Mouse (Mus musculus) stomach, embryonic 15.5 days (tissue): ENCODE measurements around the gene Uox. TPM values are rescaled to one million over a fixed set of nuclear protein-coding genes. Genes with fewer than 3 reads are reported as not detected.
A peak's percentile ranks its signal among the peaks of the same experiment; 100 is the strongest.

Source experiments
- ATAC-seq: fragments of 200-750 bp; cut with Nextera tagmentation; 2 replicates; pipeline ENCODE4 v1.8.0; 2017; ENCODE audit warnings: low read depth, moderate number of reproducible peaks, moderate TSS enrichment; ENCODE audit not compliant: insufficient read depth, low FRiP score
- H3K27ac ChIP-seq: fragments of 300-500 bp; sonication (generic); 2 replicates; pipeline ENCODE4 v1.5.1; 2015; ENCODE audit warnings: mild to moderate bottlenecking, inconsistent platforms
- H3K27me3 ChIP-seq: fragments of 300-500 bp; sonication (generic); replicated peaks from 2 replicates; pipeline ENCODE4 v1.6.1; 2015; ENCODE audit warnings: inconsistent platforms
- H3K36me3 ChIP-seq: fragments of 300-500 bp; sonication (generic); 2 replicates; pipeline ENCODE4 v1.6.1; 2015; ENCODE audit warnings: inconsistent platforms
- H3K4me1 ChIP-seq: fragments of 300-500 bp; sonication (generic); 2 replicates; pipeline ENCODE4 v1.6.1; 2015; ENCODE audit warnings: inconsistent platforms
- H3K4me2 ChIP-seq: fragments of 300-500 bp; sonication (generic); 2 replicates; pipeline ENCODE4 v1.6.1; 2015; ENCODE audit warnings: mild to moderate bottlenecking, inconsistent platforms
- H3K4me3 ChIP-seq: fragments of 300-500 bp; sonication (generic); replicated peaks from 2 replicates; pipeline ENCODE4 v1.5.1; 2015; ENCODE audit warnings: inconsistent platforms
- H3K9ac ChIP-seq: fragments of 300-500 bp; sonication (generic); 2 replicates; pipeline ENCODE4 v1.6.1; 2015; ENCODE audit warnings: inconsistent platforms
- H3K9me3 ChIP-seq: fragments of 300-500 bp; sonication (generic); 2 replicates; pipeline ENCODE4 v1.6.1; 2016; ENCODE audit warnings: inconsistent platforms
- WGBS: fragments of 180-500 bp; shearing (Covaris S2); methylation state at CpG from one replicate; pipeline ENCODE4 v1.1.7; 2015; 5-methylcytosine and 5-hydroxymethylcytosine counted together
- polyA plus RNA-seq: library from polyadenylated mRNA; unstranded; fragments of >200 nt; fragmentation: Nextera tagmentation; extraction: Ambion mirVana; gene quantifications from 2 replicates; pipeline ENCODE4 v1.2.1, GENCODE M21; 2015

Uox gene
- polyA plus RNA-seq, 1 experiment from 2014 or later, result 1.5 TPM

- no peak overlapping the region for H3K4me2 ChIP-seq
- no peaks in the 10 kb centered on the region for H3K4me1 ChIP-seq
- no peak overlapping the region for H3K4me3 ChIP-seq
- no peak overlapping the region for H3K27ac ChIP-seq
- no peak overlapping the region for H3K9ac ChIP-seq
- no peaks in the 10 kb centered on the region for H3K36me3 ChIP-seq
- H3K9me3 ChIP-seq, result no peaks in the 10 kb centered on the region
- 38% methylated on average over 14 of the region's 14 CpGs for WGBS
- H3K27me3 ChIP-seq, result no peaks in the 10 kb centered on the region
- no peak for ATAC-seq
Observed at GRCm38 (mm10) chr3:146564268-146565064, 5.8 kb upstream of the Uox start.

DNA sequence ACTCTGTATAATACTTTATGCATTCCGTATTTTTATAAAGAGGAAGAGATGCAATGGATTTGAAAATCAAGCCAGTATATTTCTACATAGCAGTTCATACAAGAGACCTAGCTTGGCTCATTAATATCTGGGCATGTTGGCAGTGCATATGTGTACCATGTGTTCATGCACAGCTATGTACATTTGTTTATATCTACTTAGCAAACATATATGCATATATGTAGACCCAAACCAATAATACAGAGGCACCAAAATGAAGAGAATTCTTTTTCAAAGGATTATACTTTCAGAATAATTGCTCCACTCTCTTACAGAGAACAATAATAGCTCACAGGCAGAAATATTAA, 5.2 kb upstream of the Uox start:
- no peak overlapping the region for H3K9ac ChIP-seq
- no peak overlapping the region for H3K4me2 ChIP-seq
- no peaks in the 10 kb centered on the region for H3K27me3 ChIP-seq
- no peak for ATAC-seq
- H3K4me1 ChIP-seq, result no peaks in the 10 kb centered on the region
- WGBS, result 97% methylated on average over 1 of the region's 1 CpGs
- no peak overlapping the region for H3K27ac ChIP-seq
- H3K4me3 ChIP-seq, result no peak overlapping the region
- no peaks in the 10 kb centered on the region for H3K9me3 ChIP-seq
- H3K36me3 ChIP-seq, result no peaks in the 10 kb centered on the region

DNA sequence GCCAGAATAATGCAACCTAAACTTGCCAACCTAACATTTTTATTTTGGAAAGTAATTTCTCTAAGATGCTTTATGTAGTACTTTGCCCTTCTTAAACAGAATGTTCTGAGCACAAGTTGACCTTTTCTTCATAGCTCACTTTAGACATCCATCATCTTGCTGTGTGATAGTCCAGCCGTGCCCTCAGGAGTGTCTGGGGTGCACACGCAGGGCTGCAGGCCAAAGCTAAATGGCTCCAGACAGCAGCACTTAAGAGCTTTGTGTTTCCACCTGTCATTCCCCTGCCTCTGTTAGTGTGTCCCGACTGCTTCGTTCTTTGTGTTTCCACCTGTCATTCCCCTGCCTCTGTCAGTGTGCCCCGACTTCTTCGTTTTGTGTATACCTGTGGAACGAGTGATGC, 2.9 kb upstream of the Uox start:
- no peaks in the 10 kb centered on the region for H3K9me3 ChIP-seq

GRCm38 (mm10) chr3:146567884-146568530, 2.2 kb upstream of the Uox start:
- ATAC-seq, result peak; percentile 61
- H3K9ac ChIP-seq, result no peak overlapping the region
- no peaks in the 10 kb centered on the region for H3K36me3 ChIP-seq
- no peak overlapping the region for H3K4me3 ChIP-seq
- H3K4me1 ChIP-seq, result no peaks in the 10 kb centered on the region
- no peaks in the 10 kb centered on the region for H3K9me3 ChIP-seq
- H3K4me2 ChIP-seq, result no peak overlapping the region
- H3K27ac ChIP-seq, result no peak overlapping the region
- no peaks in the 10 kb centered on the region for H3K27me3 ChIP-seq
- WGBS, result 60% methylated on average over 9 of the region's 9 CpGs

More for the DNA sequence above, 2.9 kb upstream of the Uox start:
- ATAC-seq, result no peak; the same call in 1 of the 2 replicates
- Histone ChIP-seq H3K27me3 (no peaks in the 10 kb centered on the region), H3K4me3 (no peak overlapping the region), H3K4me2 (no peak overlapping the region), H3K27ac (no peak overlapping the region), H3K36me3 (no peaks in the 10 kb centered on the region), H3K4me1 (no peaks in the 10 kb centered on the region), H3K9ac (no peak overlapping the region)
- 38% methylated on average over 7 of the region's 7 CpGs for WGBS

DNA sequence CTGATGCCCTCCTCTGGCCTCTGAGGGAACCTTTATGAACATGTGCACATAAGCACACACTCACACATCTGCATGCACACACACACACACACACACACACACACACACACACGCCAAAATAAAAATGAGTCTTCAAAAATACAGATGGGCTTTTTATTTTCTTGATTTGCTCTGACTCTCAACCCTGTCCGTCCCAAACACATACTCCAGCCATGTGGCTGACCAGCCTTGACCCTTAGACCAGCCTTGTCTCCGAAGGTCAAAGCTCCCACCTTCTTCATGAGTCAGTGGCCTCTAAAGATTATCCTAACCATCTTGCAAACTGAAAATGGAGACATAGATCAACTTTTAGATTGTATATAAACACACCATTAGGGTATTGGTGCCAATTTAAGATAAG, 632 bp upstream of the Uox start:
- Histone ChIP-seq H3K4me3 (no peak overlapping the region), H3K27ac (no peak overlapping the region), H3K9ac (no peak overlapping the region), H3K4me2 (no peak overlapping the region), H3K9me3 (no peaks in the 10 kb centered on the region), H3K27me3 (no peaks in the 10 kb centered on the region), H3K4me1 (no peaks in the 10 kb centered on the region), H3K36me3 (no peaks in the 10 kb centered on the region)
- ATAC-seq, result no peak
- WGBS, result 76% methylated on average over 3 of the region's 3 CpGs

DNA sequence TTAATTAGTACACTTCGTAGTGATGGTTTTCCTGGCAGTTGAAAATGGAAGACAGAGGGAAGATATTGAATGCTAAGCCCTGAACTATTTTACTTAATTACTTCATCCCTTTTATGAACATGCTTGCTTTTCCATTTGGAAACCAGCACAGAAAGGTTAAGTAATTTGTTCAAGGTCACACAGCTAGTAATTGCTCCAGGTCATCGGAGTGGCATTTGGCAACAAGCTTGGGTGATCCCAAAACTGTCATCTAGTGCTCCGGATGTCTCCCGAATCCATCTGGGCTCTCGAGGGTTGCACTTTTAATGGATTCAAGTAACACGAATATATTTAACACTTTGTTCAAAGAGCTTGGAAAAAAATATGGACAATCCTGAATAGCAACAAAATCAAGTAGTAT, 713 bp downstream of the Uox start:
- no peaks in the 10 kb centered on the region for H3K36me3 ChIP-seq
- no peak overlapping the region for H3K27ac ChIP-seq
- no peak for ATAC-seq
- 76% methylated on average over 6 of the region's 6 CpGs for WGBS
- H3K4me2 ChIP-seq, result no peak overlapping the region
- no peak overlapping the region for H3K9ac ChIP-seq
- no peaks in the 10 kb centered on the region for H3K4me1 ChIP-seq
- no peaks in the 10 kb centered on the region for H3K9me3 ChIP-seq
- H3K27me3 ChIP-seq, result no peaks in the 10 kb centered on the region
- no peak overlapping the region for H3K4me3 ChIP-seq

DNA sequence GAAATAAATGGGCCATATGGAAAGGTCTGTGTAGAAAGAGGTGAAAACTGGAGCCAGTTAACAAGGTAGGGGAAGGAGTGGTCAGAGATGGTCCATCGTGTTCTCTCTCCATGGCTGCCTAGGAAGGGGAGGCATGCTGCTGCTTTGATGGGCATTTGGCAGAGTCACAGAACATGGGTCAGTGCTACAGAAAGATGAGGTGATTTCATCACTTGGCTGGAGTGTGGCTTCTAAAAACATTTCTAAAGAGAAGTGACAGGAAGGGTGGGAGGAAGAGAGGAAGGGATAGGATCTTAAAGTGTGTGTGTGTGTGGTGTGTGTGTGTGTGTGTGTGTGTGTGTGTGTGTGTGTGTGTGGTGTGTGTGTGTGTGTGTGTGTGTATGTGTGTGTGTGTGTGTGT, 1.1 kb downstream of the Uox start:
- Histone ChIP-seq H3K4me2 (no peak overlapping the region), H3K9ac (no peak overlapping the region), H3K4me1 (no peaks in the 10 kb centered on the region), H3K9me3 (no peaks in the 10 kb centered on the region), H3K27me3 (no peaks in the 10 kb centered on the region), H3K4me3 (no peak overlapping the region), H3K27ac (no peak overlapping the region), H3K36me3 (no peaks in the 10 kb centered on the region)
- 70% methylated on average over 1 of the region's 1 CpGs for WGBS
- no peak for ATAC-seq

DNA sequence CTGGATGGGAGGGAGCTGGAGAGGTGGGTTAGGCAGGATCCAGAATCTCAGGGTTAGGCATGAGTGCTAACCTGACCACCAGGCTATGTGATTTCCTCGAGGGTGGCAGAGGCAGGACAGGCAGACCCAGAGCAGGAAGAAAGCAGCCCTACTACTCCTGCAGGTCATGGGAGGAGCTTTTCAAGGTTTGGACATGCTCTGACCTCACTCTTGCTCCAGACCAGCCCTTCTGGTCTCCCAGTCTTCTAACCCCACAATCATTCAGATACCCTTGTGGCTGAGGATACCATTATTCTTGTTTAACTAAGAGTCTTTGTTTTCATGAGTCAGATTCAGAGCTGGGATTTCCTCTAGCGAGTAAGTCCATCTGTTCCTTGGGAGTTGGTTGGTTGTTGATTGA, 7.4 kb downstream of the Uox start:
- WGBS, result 53% methylated on average over 2 of the region's 2 CpGs
- Histone ChIP-seq H3K4me2 (no peak overlapping the region), H3K9me3 (no peaks in the 10 kb centered on the region), H3K27me3 (no peaks in the 10 kb centered on the region), H3K9ac (no peak overlapping the region), H3K4me1 (no peaks in the 10 kb centered on the region), H3K27ac (no peak overlapping the region), H3K4me3 (no peak overlapping the region), H3K36me3 (no peaks in the 10 kb centered on the region)
- ATAC-seq, result no peak

DNA sequence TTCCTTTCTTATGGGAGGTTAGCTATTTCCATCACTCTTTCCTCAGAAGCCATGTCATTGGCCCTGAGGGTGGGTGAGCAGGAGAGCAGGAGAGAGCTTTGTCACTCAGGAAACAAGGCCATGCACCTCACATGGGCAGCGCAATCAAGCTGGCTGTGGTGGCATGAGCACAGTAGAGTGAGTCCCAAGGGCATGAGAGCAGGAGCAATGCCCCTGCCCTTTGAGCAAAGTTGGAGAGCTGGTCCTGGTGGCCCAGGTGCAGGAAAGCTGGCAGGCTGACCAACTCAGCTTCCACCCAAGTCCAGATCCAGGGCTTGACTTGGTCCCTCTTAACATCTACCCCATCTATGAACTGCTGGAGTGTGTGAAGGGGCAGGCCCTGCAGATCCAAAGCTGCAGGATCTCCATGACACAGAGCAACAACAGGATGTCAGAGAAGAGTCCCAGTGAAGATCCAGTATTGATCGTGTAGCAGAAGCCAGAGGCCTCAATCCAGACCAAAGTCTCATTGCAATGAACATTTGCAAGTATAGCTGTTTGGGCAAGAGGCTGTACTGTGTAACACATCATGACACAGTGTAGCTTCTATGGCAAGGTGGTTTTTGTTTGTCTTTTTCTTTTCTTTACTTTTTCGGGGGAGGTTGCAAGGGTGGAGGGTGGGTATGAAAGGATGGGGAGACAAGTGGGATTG, 10.0 kb downstream of the Uox start:
- Histone ChIP-seq H3K9ac (no peak overlapping the region), H3K4me2 (no peak overlapping the region), H3K27ac (no peak overlapping the region), H3K9me3 (no peaks in the 10 kb centered on the region), H3K4me3 (no peak overlapping the region), H3K27me3 (no peaks in the 10 kb centered on the region), H3K36me3 (no peaks in the 10 kb centered on the region), H3K4me1 (no peaks in the 10 kb centered on the region)
- WGBS, result 82% methylated on average over 3 of the region's 3 CpGs
- no peak for ATAC-seq

DNA sequence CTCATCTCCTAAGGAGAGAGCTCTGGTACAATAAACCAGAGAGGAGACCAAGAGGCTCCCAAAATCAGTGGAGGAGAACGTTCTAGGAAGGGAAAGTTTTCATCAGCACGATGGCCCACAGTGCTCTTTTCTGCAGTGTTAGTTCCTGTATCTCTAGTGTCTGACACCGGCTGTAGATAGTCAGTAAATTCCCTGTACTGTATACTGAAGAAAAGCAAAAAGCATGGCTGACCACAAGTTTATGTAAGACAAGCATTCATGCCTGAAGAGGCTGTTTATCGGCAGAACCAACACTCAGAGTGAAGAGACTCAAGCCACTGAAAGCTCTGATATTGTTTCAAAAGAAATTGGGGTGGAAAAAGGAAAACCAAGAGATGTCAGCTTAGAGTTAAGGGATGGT, 13.3 kb downstream of the Uox start:
- ATAC-seq, result no peak
- no peak overlapping the region for H3K4me3 ChIP-seq
- no peaks in the 10 kb centered on the region for H3K36me3 ChIP-seq
- H3K27ac ChIP-seq, result no peak overlapping the region
- no peak overlapping the region for H3K4me2 ChIP-seq
- no peak overlapping the region for H3K9ac ChIP-seq
- no peaks in the 10 kb centered on the region for H3K27me3 ChIP-seq
- no peaks in the 10 kb centered on the region for H3K9me3 ChIP-seq
- H3K4me1 ChIP-seq, result no peaks in the 10 kb centered on the region
- WGBS, result 83% methylated on average over 4 of the region's 4 CpGs

- Histone ChIP-seq H3K27ac (no peak overlapping the region), H3K4me3 (no peak overlapping the region)
- ATAC-seq, result no peak
Observed at GRCm38 (mm10) chr3:146583908-146584307, 13.7 kb downstream of the Uox start.

GRCm38 (mm10) chr3:146586616-146587015, 16.4 kb downstream of the Uox start:
- Histone ChIP-seq H3K27me3 (no peaks in the 10 kb centered on the region), H3K9ac (no peak overlapping the region), H3K9me3 (no peaks in the 10 kb centered on the region), H3K36me3 (no peaks in the 10 kb centered on the region), H3K4me2 (no peak overlapping the region), H3K4me3 (no peak overlapping the region), H3K27ac (no peak overlapping the region), H3K4me1 (no peaks in the 10 kb centered on the region)
- WGBS, result 94% methylated on average over 14 of the region's 14 CpGs
- ATAC-seq, result no peak

More at GRCm38 (mm10) chr3:146583908-146584307, 13.7 kb downstream of the Uox start:
- H3K9ac ChIP-seq, result no peak overlapping the region
- no peaks in the 10 kb centered on the region for H3K27me3 ChIP-seq
- H3K4me1 ChIP-seq, result no peaks in the 10 kb centered on the region
- H3K9me3 ChIP-seq, result no peaks in the 10 kb centered on the region
- no peak overlapping the region for H3K4me2 ChIP-seq
- no peaks in the 10 kb centered on the region for H3K36me3 ChIP-seq
- 61% methylated on average over 5 of the region's 5 CpGs for WGBS
